Mouse (Mus musculus): ENCODE results near the gene Pdap1. TPM values are rescaled to one million over a fixed set of nuclear protein-coding genes. Genes with fewer than 3 reads are reported as not detected.
"Not testable (repeated sequence)": the region's sequence is repeated elsewhere in the genome, so short reads cannot be mapped to it uniquely, and the experiment has no call there.

The Pdap1 gene
- polyA plus RNA-seq, 1 experiment: 101 TPM

- Histone ChIP-seq H3K4me1 (ENCODE audit: control insufficient read depth, insufficient read depth, low read length) (no peaks in the 10 kb centered on the region), H3K4me3 (replicated peaks; ENCODE audit: control insufficient read depth, low read depth, low read length) (no peak overlapping the region), H3K27ac (ENCODE audit: control insufficient read depth, insufficient read depth, low read depth, low read length, poor library complexity) (no peak overlapping the region)
- 72% methylated on average over 11 of the region's 11 CpGs for WGBS
- no peak for TF ChIP-seq POLR2A (IDR thresholded peaks at IDR 0.05; ENCODE audit: borderline replicate concordance, control insufficient read depth, low read depth, low read length)
- TF ChIP-seq CTCF (IDR thresholded peaks at IDR 0.05; ENCODE audit: control insufficient read depth, insufficient read depth, low read length): no peak
Measured at GRCm38 (mm10) chr5:145130191-145130590, 9.8 kb downstream of the Pdap1 start.

GRCm38 (mm10) chr5:145129773-145130172 lies 10.3 kb downstream of the Pdap1 start:
- not testable (repeated sequence) for H3K4me1 ChIP-seq (ENCODE audit: control insufficient read depth, insufficient read depth, low read length); H3K27ac ChIP-seq (ENCODE audit: control insufficient read depth, insufficient read depth, low read depth, low read length, poor library complexity); H3K4me3 ChIP-seq (replicated peaks; ENCODE audit: control insufficient read depth, low read depth, low read length)
- 81% methylated on average over 4 of the region's 6 CpGs for WGBS

- WGBS: 80% methylated on average over 4 of the region's 4 CpGs
- Histone ChIP-seq H3K27ac (ENCODE audit: control insufficient read depth, insufficient read depth, low read depth, low read length, poor library complexity) (no peak overlapping the region), H3K4me3 (replicated peaks; ENCODE audit: control insufficient read depth, low read depth, low read length) (no peak overlapping the region), H3K4me1 (ENCODE audit: control insufficient read depth, insufficient read depth, low read length) (no peaks in the 10 kb centered on the region)
- TF ChIP-seq CTCF (IDR thresholded peaks at IDR 0.05; ENCODE audit: control insufficient read depth, insufficient read depth, low read length): no peak
- no peak for TF ChIP-seq POLR2A (IDR thresholded peaks at IDR 0.05; ENCODE audit: borderline replicate concordance, control insufficient read depth, low read depth, low read length)
Measured at GRCm38 (mm10) chr5:145129124-145129523, 10.9 kb downstream of the Pdap1 start.

GRCm38 (mm10) chr5:145126580-145126979 lies 13.5 kb downstream of the Pdap1 start:
- Histone ChIP-seq H3K4me1 (ENCODE audit: control insufficient read depth, insufficient read depth, low read length) (no peaks in the 10 kb centered on the region), H3K27ac (ENCODE audit: control insufficient read depth, insufficient read depth, low read depth, low read length, poor library complexity) (no peak overlapping the region), H3K4me3 (replicated peaks; ENCODE audit: control insufficient read depth, low read depth, low read length) (no peak overlapping the region)
- 94% methylated on average over 9 of the region's 9 CpGs for WGBS
- no peak for TF ChIP-seq CTCF (IDR thresholded peaks at IDR 0.05; ENCODE audit: control insufficient read depth, insufficient read depth, low read length)
- TF ChIP-seq POLR2A (IDR thresholded peaks at IDR 0.05; ENCODE audit: borderline replicate concordance, control insufficient read depth, low read depth, low read length): no peak

GRCm38 (mm10) chr5:145123396-145123795 lies 16.6 kb downstream of the Pdap1 start:
- no peak overlapping the region for H3K27ac ChIP-seq (ENCODE audit: control insufficient read depth, insufficient read depth, low read depth, low read length, poor library complexity)
- 94% methylated on average over 19 of the region's 19 CpGs for WGBS
- no peak overlapping the region for H3K4me3 ChIP-seq (replicated peaks; ENCODE audit: control insufficient read depth, low read depth, low read length)
- TF ChIP-seq POLR2A (IDR thresholded peaks at IDR 0.05; ENCODE audit: borderline replicate concordance, control insufficient read depth, low read depth, low read length): no peak
- no peak for TF ChIP-seq CTCF (IDR thresholded peaks at IDR 0.05; ENCODE audit: control insufficient read depth, insufficient read depth, low read length)
- no peaks in the 10 kb centered on the region; the same call in 1 of the 2 replicates for H3K4me1 ChIP-seq (ENCODE audit: control insufficient read depth, insufficient read depth, low read length)

- no peak for TF ChIP-seq CTCF (IDR thresholded peaks at IDR 0.05; ENCODE audit: control insufficient read depth, insufficient read depth, low read length)
- no peak for TF ChIP-seq POLR2A (IDR thresholded peaks at IDR 0.05; ENCODE audit: borderline replicate concordance, control insufficient read depth, low read depth, low read length)
- H3K4me1 ChIP-seq (ENCODE audit: control insufficient read depth, insufficient read depth, low read length): no peaks in the 10 kb centered on the region; the same call in 1 of the 2 replicates
Measured at GRCm38 (mm10) chr5:145120921-145121320, 19.1 kb downstream of the Pdap1 start.

GRCm38 (mm10) chr5:145119385-145119784 lies 20.7 kb downstream of the Pdap1 start:
- H3K27ac ChIP-seq (ENCODE audit: control insufficient read depth, insufficient read depth, low read depth, low read length, poor library complexity): no peak overlapping the region
- WGBS: 90% methylated on average over 2 of the region's 2 CpGs
- H3K4me1 ChIP-seq (ENCODE audit: control insufficient read depth, insufficient read depth, low read length): no peaks in the 10 kb centered on the region; the same call in 1 of the 2 replicates
- H3K4me3 ChIP-seq (replicated peaks; ENCODE audit: control insufficient read depth, low read depth, low read length): no peak overlapping the region
- peak; percentile 67 for TF ChIP-seq CTCF (IDR thresholded peaks at IDR 0.05; ENCODE audit: control insufficient read depth, insufficient read depth, low read length)
- no peak for TF ChIP-seq POLR2A (IDR thresholded peaks at IDR 0.05; ENCODE audit: borderline replicate concordance, control insufficient read depth, low read depth, low read length)

More at GRCm38 (mm10) chr5:145120921-145121320, 19.1 kb downstream of the Pdap1 start:
- Histone ChIP-seq H3K27ac (ENCODE audit: control insufficient read depth, insufficient read depth, low read depth, low read length, poor library complexity) (no peak overlapping the region), H3K4me3 (replicated peaks; ENCODE audit: control insufficient read depth, low read depth, low read length) (no peak overlapping the region)
- 69% methylated on average over 7 of the region's 7 CpGs for WGBS

- WGBS: 81% methylated on average over 5 of the region's 5 CpGs
- TF ChIP-seq POLR2A (IDR thresholded peaks at IDR 0.05; ENCODE audit: borderline replicate concordance, control insufficient read depth, low read depth, low read length) (no peak), CTCF (IDR thresholded peaks at IDR 0.05; ENCODE audit: control insufficient read depth, insufficient read depth, low read length) (no peak)
- Histone ChIP-seq H3K27ac (ENCODE audit: control insufficient read depth, insufficient read depth, low read depth, low read length, poor library complexity) (no peak overlapping the region), H3K4me3 (replicated peaks; ENCODE audit: control insufficient read depth, low read depth, low read length) (no peak overlapping the region), H3K4me1 (ENCODE audit: control insufficient read depth, insufficient read depth, low read length) (no peaks in the 10 kb centered on the region; the same call in 1 of the 2 replicates)
Measured at GRCm38 (mm10) chr5:145118461-145118860, 21.6 kb downstream of the Pdap1 start.

GRCm38 (mm10) chr5:145118005-145118404 lies 22.0 kb downstream of the Pdap1 start:
- 72% methylated on average over 6 of the region's 6 CpGs for WGBS
- H3K27ac ChIP-seq (ENCODE audit: control insufficient read depth, insufficient read depth, low read depth, low read length, poor library complexity): no peak overlapping the region
- TF ChIP-seq POLR2A (IDR thresholded peaks at IDR 0.05; ENCODE audit: borderline replicate concordance, control insufficient read depth, low read depth, low read length): no peak
- H3K4me3 ChIP-seq (replicated peaks; ENCODE audit: control insufficient read depth, low read depth, low read length): no peak overlapping the region
- H3K4me1 ChIP-seq (ENCODE audit: control insufficient read depth, insufficient read depth, low read length): no peaks in the 10 kb centered on the region; the same call in 1 of the 2 replicates
